Mouse (Mus musculus): ENCODE measurements around the gene Slc6a5.

DNA sequence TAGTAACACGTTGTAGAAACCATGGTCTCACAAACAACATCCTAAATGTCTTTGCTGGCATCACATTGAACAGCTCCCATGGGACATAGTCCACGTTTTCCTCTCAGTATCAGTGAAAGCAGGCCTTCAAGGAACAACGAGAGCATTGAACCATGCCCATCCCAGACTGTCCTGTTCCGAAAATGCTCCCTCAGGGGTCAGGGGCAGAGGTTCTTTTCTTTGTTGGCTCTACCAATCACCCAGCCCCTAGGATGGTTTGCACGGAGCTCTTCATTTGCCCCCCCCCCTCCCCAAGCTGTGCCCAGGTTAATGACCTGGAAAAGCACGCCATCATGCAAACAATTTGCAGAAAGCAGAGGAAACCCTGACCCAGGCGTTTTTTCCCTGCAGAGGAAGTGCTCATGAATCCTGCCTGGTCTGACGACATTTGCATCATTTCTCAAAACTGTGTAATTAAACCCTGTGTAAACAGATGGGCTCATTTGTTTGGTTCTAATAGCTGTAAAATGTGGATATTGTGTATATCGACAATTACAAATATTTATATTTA, 7.9 kb upstream of the Slc6a5 start:
- TF ChIP-seq CTCF (IDR thresholded peaks at IDR 0.05; ENCODE audit: control insufficient read depth, insufficient read depth, insufficient replicate concordance, low read depth, low read length): no peak
- no peak for TF ChIP-seq POLR2A (IDR thresholded peaks at IDR 0.05; ENCODE audit: control insufficient read depth, low read depth, low read length)
